8 mouse cellular contexts compared by ENCODE assay signal in genomic region chr5:107598380-107598779, GRCm38 (mm10). TPM values are rescaled to one million over a fixed set of nuclear protein-coding genes. Genes with fewer than 3 reads are reported as not detected.
A peak's percentile ranks its signal among the peaks of the same experiment; 100 is the strongest.
DNase-seq lines count a peak whose midpoint lies in the region; ATAC-seq and TF ChIP-seq lines count a peak whose summit lies in the region.

No protein-coding gene starts in this region.

- peak overlapping the region; percentile 71 for H3K4me2 ChIP-seq in intestine, embryonic 14.5 days (ENCODE audit: low read length)
- H3K4me2 ChIP-seq in neural tube, embryonic 12.5 days (replicated peaks) = peak overlapping the region; percentile 55

- H3K36me3 ChIP-seq in intestine, embryonic 14.5 days (ENCODE audit: control insufficient read depth, insufficient read depth, low read length) = peaks cover 17% of the 10 kb centered on the region
- H3K36me3 ChIP-seq in neural tube, embryonic 12.5 days = peaks cover 17% of the 10 kb centered on the region

- peak overlapping the region; percentile 75 for H3K9ac ChIP-seq in intestine, embryonic 14.5 days (ENCODE audit: low read length)
- H3K9ac ChIP-seq in neural tube, embryonic 12.5 days = no peak overlapping the region

- DNase-seq in left cerebral cortex, adult 2 months (ENCODE audit: extremely low spot score in 1 of 2, low spot score in 2 of 2) = no peak
- no peak for DNase-seq in left cerebral cortex, postnatal 14 days (ENCODE audit: low spot score in 2 of 2)
- no peak for DNase-seq in intestine, embryonic 14.5 days (ENCODE audit: low spot score)
- no peak for DNase-seq in right cerebral cortex, postnatal 25 days
- no peak for DNase-seq in layer of hippocampus, adult 9-11 months
- no peak for DNase-seq in spleen, postnatal 36 days (ENCODE audit: low spot score in 2 of 2)

- intact Hi-C loops in left cerebral cortex, adult 2 months (cut with DNase I) = loop anchor here (5.0 kb wide), 2 partner anchors 161 to 191 kb away; partner anchors contain the start of gene Btbd8
- intact Hi-C loops in left cerebral cortex, postnatal 14 days (cut with DNase I) = no loop called here

- H3K9me3 ChIP-seq in intestine, embryonic 14.5 days (ENCODE audit: control insufficient read depth, low read length) = no peaks in the 10 kb centered on the region
- H3K9me3 ChIP-seq in neural tube, embryonic 12.5 days = no peaks in the 10 kb centered on the region

- no peaks in the 10 kb centered on the region for H3K27me3 ChIP-seq in intestine, embryonic 14.5 days (replicated peaks; ENCODE audit: control insufficient read depth, insufficient read depth, low read length)
- H3K27me3 ChIP-seq in neural tube, embryonic 12.5 days (replicated peaks) = no peaks in the 10 kb centered on the region

- no peak for ATAC-seq in intestine, embryonic 14.5 days (replicated peaks; ENCODE audit: low FRiP score, low TSS enrichment, low read depth)
- no peak for ATAC-seq in neural tube, embryonic 12.5 days (ENCODE audit: low FRiP score, low read depth)

- TF ChIP-seq CTCF in left cerebral cortex, adult 2 months (IDR thresholded peaks at IDR 0.05) = no peak
- TF ChIP-seq CTCF in bone marrow, adult 2 months (IDR thresholded peaks at IDR 0.05; ENCODE audit: control insufficient read depth, insufficient read depth, low read length) = no peak

- WGBS in bone marrow, adult 2 months = 12% methylated on average over 4 of the region's 4 CpGs
- 25% methylated on average over 4 of the region's 4 CpGs for WGBS in intestine, embryonic 14.5 days
- 17% methylated on average over 4 of the region's 4 CpGs for WGBS in neural tube, embryonic 12.5 days

- no peak for TF ChIP-seq POLR2A in bone marrow, adult 2 months (IDR thresholded peaks at IDR 0.05; ENCODE audit: borderline replicate concordance, control insufficient read depth, low read depth, low read length)

- no peaks in the 10 kb centered on the region; the same call in 1 of the 2 replicates for H3K4me1 ChIP-seq in bone marrow, adult 2 months (ENCODE audit: control insufficient read depth, insufficient read depth, low read length)
- H3K4me1 ChIP-seq in intestine, embryonic 14.5 days (replicated peaks; ENCODE audit: control insufficient read depth, insufficient read depth, low read length) = peaks cover 9% of the 10 kb centered on the region
- no peaks in the 10 kb centered on the region for H3K4me1 ChIP-seq in neural tube, embryonic 12.5 days

- peak overlapping the region; percentile 98 for H3K4me3 ChIP-seq in left cerebral cortex, adult 2 months
- H3K4me3 ChIP-seq in bone marrow, adult 2 months (replicated peaks; ENCODE audit: control insufficient read depth, low read depth, low read length) = peak overlapping the region; percentile 18
- peak overlapping the region; percentile 71 for H3K4me3 ChIP-seq in intestine, embryonic 14.5 days (ENCODE audit: low read depth, low read length)
- no peak overlapping the region; the same call in 1 of the 2 replicates for H3K4me3 ChIP-seq in neural tube, embryonic 12.5 days

- H3K27ac ChIP-seq in left cerebral cortex, adult 2 months = no peak overlapping the region
- no peak overlapping the region for H3K27ac ChIP-seq in bone marrow, adult 2 months (ENCODE audit: control insufficient read depth, insufficient read depth, low read depth, low read length, poor library complexity)
- no peak overlapping the region for H3K27ac ChIP-seq in intestine, embryonic 14.5 days (ENCODE audit: low read depth)
- H3K27ac ChIP-seq in neural tube, embryonic 12.5 days = no peak overlapping the region

RNA-seq across cellular contexts. Expression of gene Glmn, which starts 0.7 kb away (rescaled TPM):
- total RNA-seq in left cerebral cortex, adult 2 months (2021) = 10 to 100 TPM; 22.4 TPM
- total RNA-seq in left cerebral cortex, postnatal 14 days (2021) = 10 to 100 TPM; 18.1 to 18.7 TPM
- 2.7 and 4.6 TPM in 2 replicates for polyA plus RNA-seq in bone marrow, adult 2 months (2011; ENCODE audit: insufficient read depth, insufficient read length, low replicate concordance, missing spikeins)
- polyA plus RNA-seq in intestine, embryonic 14.5 days (2014; fragmentation: Nextera tagmentation; extraction: Ambion mirVana) = 32.5 and 33.0 TPM in 2 replicates
- polyA plus RNA-seq in neural tube, embryonic 12.5 days (2016; fragmentation: Nextera tagmentation; extraction: Ambion mirVana) = 33.3 and 34.2 TPM in 2 replicates

RNA-seq across cellular contexts. Expression of gene Rpap2, which starts 1.2 kb away (rescaled TPM):
- 10 to 100 TPM; 22.4 to 23.5 TPM for total RNA-seq in left cerebral cortex, adult 2 months (2021)
- total RNA-seq in left cerebral cortex, postnatal 14 days (2021) = 10 to 100 TPM; 21.8 to 24.0 TPM
- polyA plus RNA-seq in bone marrow, adult 2 months (2011; ENCODE audit: insufficient read depth, insufficient read length, low replicate concordance, missing spikeins) = 3.8 and 6.0 TPM in 2 replicates
- polyA plus RNA-seq in intestine, embryonic 14.5 days (2014; fragmentation: Nextera tagmentation; extraction: Ambion mirVana) = 16.8 and 21.6 TPM in 2 replicates
- polyA plus RNA-seq in neural tube, embryonic 12.5 days (2016; fragmentation: Nextera tagmentation; extraction: Ambion mirVana) = 19.7 and 21.9 TPM in 2 replicates
